Comparison of ENCODE assay signal across 9 mouse cellular contexts in genomic region chr7:44304463-44304774, GRCm38 (mm10). TPM values are rescaled to one million over a fixed set of nuclear protein-coding genes. Genes with fewer than 3 reads are reported as not detected.
A peak's percentile ranks its signal among the peaks of the same experiment; 100 is the strongest.
DNase-seq lines count a peak whose midpoint lies in the region; ATAC-seq and TF ChIP-seq lines count a peak whose summit lies in the region.
"Had no signal": no experiment of that assay in that cellular context is flagged by ENCODE, and none has a peak within 500 bp of the region (broad histone marks: within the 10 kb centered on the region; RNA-seq: fewer than 3 reads in every experiment).

No protein-coding gene starts in this region.

- intact Hi-C loops in heart, postnatal 10 days (cut with DNase I) = loop anchor here (5.0 kb wide), 2 partner anchors 48 to 1618 kb away; partner anchors contain the start of genes Ccdc114 and Emp3
- intact Hi-C loops in gastrocnemius, postnatal 36 days (cut with DNase I) = no loop called here

- H3K36me3 ChIP-seq in heart, embryonic 15.5 days = no peaks in the 10 kb centered on the region
- H3K36me3 ChIP-seq in hindbrain, embryonic 13.5 days = no peaks in the 10 kb centered on the region
- no peaks in the 10 kb centered on the region for H3K36me3 ChIP-seq in midbrain, embryonic 11.5 days (ENCODE audit: control insufficient read depth, insufficient read depth, low read length)

- peak; percentile 10; the same call in 1 of the 2 replicates for ATAC-seq in heart, embryonic 15.5 days (replicated peaks; ENCODE audit: insufficient number of reproducible peaks, insufficient read depth, low FRiP score, low read depth)
- ATAC-seq in Patski = peak; percentile 3
- ATAC-seq in hindbrain, embryonic 13.5 days (ENCODE audit: low FRiP score) = peak; percentile 50
- peak; percentile 42 for ATAC-seq in midbrain, embryonic 11.5 days (ENCODE audit: low FRiP score)

- peak overlapping the region; percentile 75 for H3K9ac ChIP-seq in heart, embryonic 15.5 days
- peak overlapping the region; percentile 94 for H3K9ac ChIP-seq in hindbrain, embryonic 13.5 days
- H3K9ac ChIP-seq in midbrain, embryonic 11.5 days (ENCODE audit: low read length) = peak overlapping the region; percentile 98

- H3K9me3 ChIP-seq in heart, embryonic 15.5 days (replicated peaks) = no peaks in the 10 kb centered on the region
- H3K9me3 ChIP-seq in hindbrain, embryonic 13.5 days = no peaks in the 10 kb centered on the region
- H3K9me3 ChIP-seq in midbrain, embryonic 11.5 days (ENCODE audit: control insufficient read depth, low read length) = no peaks in the 10 kb centered on the region

- under 1% methylated on average over 25 of the region's 25 CpGs for WGBS in heart, embryonic 15.5 days
- WGBS in hindbrain, embryonic 13.5 days = under 1% methylated on average over 25 of the region's 25 CpGs
- WGBS in midbrain, embryonic 11.5 days = under 1% methylated on average over 25 of the region's 25 CpGs

- DNase-seq in heart, postnatal 10 days = no peak
- no peak for DNase-seq in Patski (ENCODE audit: low read depth, low spot score)
- DNase-seq in midbrain, embryonic 11.5 days (ENCODE audit: low spot score, missing footprints) = no peak
- no peak for DNase-seq in gastrocnemius, postnatal 36 days
- DNase-seq in adrenal gland, adult 8-10 months = no peak
- DNase-seq in adrenal gland, adult 18-20 months (ENCODE audit: low spot score in 2 of 2) = no peak

- H3K27me3 ChIP-seq in heart, embryonic 15.5 days = peaks cover 18% of the 10 kb centered on the region
- peaks cover 21% of the 10 kb centered on the region for H3K27me3 ChIP-seq in Patski
- 0 out of 2 replicates have a peak, but pooled peaks cover 13% of the 10 kb centered on the region for H3K27me3 ChIP-seq in hindbrain, embryonic 13.5 days
- H3K27me3 ChIP-seq in midbrain, embryonic 11.5 days (ENCODE audit: control insufficient read depth, insufficient read depth, low read length) = peaks cover 11% of the 10 kb centered on the region

- TF ChIP-seq CTCF in Patski (IDR thresholded peaks at IDR 0.05) = no peak

- CTCF ChIA-PET in Patski (lab: Charles Lee) = interaction anchor here (1.0 kb wide), 1 partner anchor 21 kb away, joined by 3 read pairs; no protein-coding TSS in a partner anchor

- H3K27ac ChIP-seq in heart, embryonic 15.5 days = peak overlapping the region; percentile 81
- H3K27ac ChIP-seq in hindbrain, embryonic 13.5 days = peak overlapping the region; percentile 97
- peak overlapping the region; percentile 92 for H3K27ac ChIP-seq in midbrain, embryonic 11.5 days (ENCODE audit: low read depth, low read length)

- H3K4me3 ChIP-seq in heart, embryonic 15.5 days = peak overlapping the region; percentile 61
- H3K4me3 ChIP-seq in hindbrain, embryonic 13.5 days = peak overlapping the region; percentile 68
- peak overlapping the region; percentile 60 for H3K4me3 ChIP-seq in midbrain, embryonic 11.5 days (ENCODE audit: low read depth, low read length)

- in situ Hi-C loops in Patski (cut with MboI; ENCODE audit: low pct_unique_long_range_greater_than_20kb) = loop anchor here (5.0 to 10.0 kb wide), 2 partner anchors 42 to 50 kb away; partner anchors contain the start of gene Gm15517

- POLR2A ChIA-PET in Patski (lab: Charles Lee) = no interaction called here

- peak overlapping the region; percentile 77 for H3K4me2 ChIP-seq in heart, embryonic 15.5 days
- peak overlapping the region; percentile 77 for H3K4me2 ChIP-seq in hindbrain, embryonic 13.5 days
- H3K4me2 ChIP-seq in midbrain, embryonic 11.5 days = peak overlapping the region; percentile 61

- peaks cover 9% of the 10 kb centered on the region; the same call in 1 of the 2 replicates for H3K4me1 ChIP-seq in heart, embryonic 15.5 days (replicated peaks)
- peaks cover 19% of the 10 kb centered on the region for H3K4me1 ChIP-seq in hindbrain, embryonic 13.5 days (replicated peaks)
- peaks cover 8% of the 10 kb centered on the region for H3K4me1 ChIP-seq in midbrain, embryonic 11.5 days (ENCODE audit: control insufficient read depth, insufficient read depth, low read length)

RNA-seq across cellular contexts. Expression of gene Clec11a, which starts 2.3 kb away (rescaled TPM):
- polyA plus RNA-seq in heart, embryonic 15.5 days (2015; fragmentation: Nextera tagmentation; extraction: Ambion mirVana) = 1.0 and 2.5 TPM in 2 replicates
- total RNA-seq in heart, postnatal 10 days (2021) = 1 to 10 TPM; 1.1 TPM
- 0.68 TPM for polyA plus RNA-seq in Patski (2021)
- polyA plus RNA-seq in hindbrain, embryonic 13.5 days (2015; fragmentation: Nextera tagmentation; extraction: Ambion mirVana) = 3.4 and 3.9 TPM in 2 replicates
- polyA plus RNA-seq in midbrain, embryonic 11.5 days (2014; fragmentation: Nextera tagmentation; extraction: Ambion mirVana) = 2.2 and 3.4 TPM in 2 replicates
- 1 to 10 TPM; 1.6 to 2.2 TPM for total RNA-seq in gastrocnemius, postnatal 36 days (2021)
- total RNA-seq in adrenal gland, adult 8-10 months (2022) = 1 to 10 TPM; 4.1 to 6.0 (median 5.1) TPM
- total RNA-seq in adrenal gland, adult 18-20 months (2021) = 1 to 10 TPM; 3.8 to 4.4 TPM

RNA-seq across cellular contexts. Expression of gene Shank1, which starts 5.6 kb away (rescaled TPM):
- 0.58 and 0.74 TPM in 2 replicates for polyA plus RNA-seq in heart, embryonic 15.5 days (2015; fragmentation: Nextera tagmentation; extraction: Ambion mirVana)
- total RNA-seq in heart, postnatal 10 days (2021) = 1 to 10 TPM; 1.4 TPM
- polyA plus RNA-seq in Patski (2021) = 1.9 TPM
- 31.7 and 32.6 TPM in 2 replicates for polyA plus RNA-seq in hindbrain, embryonic 13.5 days (2015; fragmentation: Nextera tagmentation; extraction: Ambion mirVana)
- polyA plus RNA-seq in midbrain, embryonic 11.5 days (2014; fragmentation: Nextera tagmentation; extraction: Ambion mirVana) = 3.4 TPM in 2 replicates
- under 1 TPM; 0.27 to 0.28 TPM for total RNA-seq in gastrocnemius, postnatal 36 days (2021)
- total RNA-seq in adrenal gland, adult 8-10 months (2022) = 10 to 100 TPM in 3 of 4 experiments, 1 to 10 TPM in 1; 9.3 to 17.6 (median 14.3) TPM
- 10 to 100 TPM in 1 of 2 experiments, 1 to 10 TPM in 1; 7.7 to 10.0 TPM for total RNA-seq in adrenal gland, adult 18-20 months (2021)

RNA-seq across cellular contexts. Expression of gene Gm15517, which starts 43.2 kb away (rescaled TPM):
- polyA plus RNA-seq in heart, embryonic 15.5 days (2015; fragmentation: Nextera tagmentation; extraction: Ambion mirVana) = not detected in 2 replicates
- not detected for total RNA-seq in heart, postnatal 10 days (2021)
- not detected for polyA plus RNA-seq in Patski (2021)
- polyA plus RNA-seq in hindbrain, embryonic 13.5 days (2015; fragmentation: Nextera tagmentation; extraction: Ambion mirVana) = not detected in 2 replicates
- not detected in 2 replicates for polyA plus RNA-seq in midbrain, embryonic 11.5 days (2014; fragmentation: Nextera tagmentation; extraction: Ambion mirVana)
- not detected for total RNA-seq in gastrocnemius, postnatal 36 days (2021)
- not detected for total RNA-seq in adrenal gland, adult 8-10 months (2022)
- total RNA-seq in adrenal gland, adult 18-20 months (2021) = not detected
- total RNA-seq: left cerebral cortex, postnatal 4 days had no signal

RNA-seq across cellular contexts. Expression of gene Acp4, which starts 47.2 kb away (rescaled TPM):
- polyA plus RNA-seq in heart, embryonic 15.5 days (2015; fragmentation: Nextera tagmentation; extraction: Ambion mirVana) = not detected in 2 replicates
- not detected for total RNA-seq in heart, postnatal 10 days (2021)
- polyA plus RNA-seq in Patski (2021) = not detected
- 0.10 TPM in 1 of 2 replicates, not detected in the other for polyA plus RNA-seq in hindbrain, embryonic 13.5 days (2015; fragmentation: Nextera tagmentation; extraction: Ambion mirVana)
- polyA plus RNA-seq in midbrain, embryonic 11.5 days (2014; fragmentation: Nextera tagmentation; extraction: Ambion mirVana) = not detected in 2 replicates
- total RNA-seq in gastrocnemius, postnatal 36 days (2021) = not detected
- not detected for total RNA-seq in adrenal gland, adult 8-10 months (2022)
- total RNA-seq in adrenal gland, adult 18-20 months (2021) = not detected
- total RNA-seq: left cerebral cortex, postnatal 4 days had no signal

RNA-seq across cellular contexts. Expression of gene 2410002F23Rik, which starts 57.9 kb away (rescaled TPM):
- 59.5 and 86.8 TPM in 2 replicates for polyA plus RNA-seq in heart, embryonic 15.5 days (2015; fragmentation: Nextera tagmentation; extraction: Ambion mirVana)
- total RNA-seq in heart, postnatal 10 days (2021) = 10 to 100 TPM; 34.9 to 42.1 TPM
- 32.3 TPM for polyA plus RNA-seq in Patski (2021)
- polyA plus RNA-seq in hindbrain, embryonic 13.5 days (2015; fragmentation: Nextera tagmentation; extraction: Ambion mirVana) = 206 and 226 TPM in 2 replicates
- 104 and 117 TPM in 2 replicates for polyA plus RNA-seq in midbrain, embryonic 11.5 days (2014; fragmentation: Nextera tagmentation; extraction: Ambion mirVana)
- total RNA-seq in gastrocnemius, postnatal 36 days (2021) = 1 to 10 TPM; 6.3 to 8.2 TPM
- 100 to 1,000 TPM in 3 of 4 experiments, 10 to 100 TPM in 1; 71.9 to 151 (median 133) TPM for total RNA-seq in adrenal gland, adult 8-10 months (2022)
- total RNA-seq in adrenal gland, adult 18-20 months (2021) = 100 to 1,000 TPM in 1 of 2 experiments, 10 to 100 TPM in 1; 65.0 to 100 TPM
